Mouse (Mus musculus): ENCODE data around the gene Prr7.

DNA sequence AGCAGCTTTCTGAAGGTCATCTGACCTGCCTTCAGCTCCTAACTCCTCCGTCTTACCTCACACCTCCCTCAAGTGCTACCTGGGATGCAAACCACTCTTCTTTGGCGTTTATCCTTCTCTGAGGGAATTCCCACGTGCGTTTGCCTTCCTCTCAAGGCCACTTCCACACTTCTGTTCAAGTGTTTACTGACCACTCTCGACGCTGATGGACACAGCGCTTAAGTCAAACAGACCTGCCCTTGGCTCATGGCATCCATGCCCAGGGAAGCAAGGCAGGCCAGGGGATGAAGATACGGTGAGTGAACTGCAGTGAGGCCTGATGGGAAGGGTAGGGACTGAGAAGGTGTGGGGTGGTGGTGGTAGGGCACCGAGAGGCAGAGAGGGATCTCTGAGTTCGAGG is 36.5 kb downstream of the Prr7 start:
- TF ChIP-seq MYOD1 (IDR thresholded peaks at IDR 0.05; ENCODE audit: control insufficient read depth, insufficient read length, low read depth) (no peak), CTCF (IDR thresholded peaks at IDR 0.05; ENCODE audit: control insufficient read depth, insufficient read depth, insufficient read length) (no peak), MAX (IDR thresholded peaks at IDR 0.05) (no peak), FOSL1 (IDR thresholded peaks at IDR 0.05; ENCODE audit: insufficient read depth, low read length, poor library complexity, severe bottlenecking) (no peak), USF1 (IDR thresholded peaks at IDR 0.05; ENCODE audit: low read depth) (no peak)
